In genomic region chr8:94702844-94703813, GRCm38 (mm10) we compare ENCODE assay signal across 8 mouse cellular contexts. TPM values are rescaled to one million over a fixed set of nuclear protein-coding genes. Genes with fewer than 3 reads are reported as not detected.
DNase-seq lines count a peak whose midpoint lies in the region; ATAC-seq lines count a peak whose summit lies in the region.

No protein-coding gene starts in this region.

- intact Hi-C loops in left cerebral cortex, postnatal 14 days (cut with DNase I) = loop anchor here (2.0 to 10.0 kb wide), 4 partner anchors 102 to 368 kb away; partner anchors contain the start of genes Fam192a and Rspry1

- ATAC-seq in inflammation-experienced regulatory T-cells, adult 6 months = peak; percentile 68
- ATAC-seq in megakaryocyte-erythroid progenitor cell, adult 5-6 weeks (replicated peaks; ENCODE audit: low FRiP score, low TSS enrichment, poor library complexity, severe bottlenecking) = peak; percentile 80

- peak; percentile 86 to 95 for DNase-seq in adrenal gland, adult (ENCODE audit: inconsistent age in 2 of 2, low spot score in 1 of 2)
- DNase-seq in embryo, embryonic 10 days (ENCODE audit: low spot score) = peak; percentile 94
- peak; percentile 76 for DNase-seq in gastrocnemius, postnatal 10 days
- DNase-seq in left cerebral cortex, postnatal 14 days (ENCODE audit: low spot score in 2 of 2) = peak; percentile 81 to 85
- DNase-seq in right cerebral cortex, postnatal 4 days = peak; percentile 80
- peak; percentile 89 for DNase-seq in yolk sac, embryonic 10.5 days (ENCODE audit: low spot score)

RNA-seq across cellular contexts. Expression of gene Pllp, which starts 7.1 kb away (rescaled TPM):
- 10 to 100 TPM in 1 of 2 experiments, 1 to 10 TPM in 1; 7.1 to 11.7 TPM for total RNA-seq in gastrocnemius, postnatal 10 days (2021)
- 1 to 10 TPM in 1 of 3 experiments, not detected in 2; 1.0 TPM for polyA plus RNA-seq in inflammation-experienced regulatory T-cells, adult 6 months (2017; shearing (Covaris generic))
- total RNA-seq in left cerebral cortex, postnatal 14 days (2021) = 10 to 100 TPM; 32.1 to 44.9 TPM
- not detected in 2 replicates for total RNA-seq in megakaryocyte-erythroid progenitor cell, adult 5-6 weeks (2014; fragmentation: Nextera tagmentation)
- not detected in 2 replicates for total RNA-seq in megakaryocyte-erythroid progenitor cell, adult 5-6 weeks (2017)

RNA-seq across cellular contexts. Expression of gene Arl2bp, which starts 36.7 kb away (rescaled TPM):
- 10 to 100 TPM; 73.8 to 76.3 TPM for total RNA-seq in gastrocnemius, postnatal 10 days (2021)
- 10 to 100 TPM; 24.0 to 32.2 (median 29.5) TPM for polyA plus RNA-seq in inflammation-experienced regulatory T-cells, adult 6 months (2017; shearing (Covaris generic))
- total RNA-seq in left cerebral cortex, postnatal 14 days (2021) = 100 to 1,000 TPM; 155 to 165 TPM
- 51.1 and 64.0 TPM in 2 replicates for total RNA-seq in megakaryocyte-erythroid progenitor cell, adult 5-6 weeks (2014; fragmentation: Nextera tagmentation)
- 124 and 152 TPM in 2 replicates for total RNA-seq in megakaryocyte-erythroid progenitor cell, adult 5-6 weeks (2017)

RNA-seq across cellular contexts. Expression of gene Ccl22, which starts 42.3 kb away (rescaled TPM):
- not detected for total RNA-seq in gastrocnemius, postnatal 10 days (2021)
- polyA plus RNA-seq in inflammation-experienced regulatory T-cells, adult 6 months (2017; shearing (Covaris generic)) = not detected
- total RNA-seq in left cerebral cortex, postnatal 14 days (2021) = not detected
- not detected in 2 replicates for total RNA-seq in megakaryocyte-erythroid progenitor cell, adult 5-6 weeks (2014; fragmentation: Nextera tagmentation)
- not detected in 2 replicates for total RNA-seq in megakaryocyte-erythroid progenitor cell, adult 5-6 weeks (2017)

Comparison
In these comparisons a context has a peak if more than half of its experiments do, and no peak if none do; other contexts are left out.
1. Peak in every context shown above with its lines: DNase-seq and ATAC-seq.
2. RNA of gene Pllp, which starts 7.1 kb away (total RNA-seq): 32.1 to 44.9 TPM in left cerebral cortex, postnatal 14 days and 7.1 to 11.7 TPM in gastrocnemius, postnatal 10 days; not detected in megakaryocyte-erythroid progenitor cell, adult 5-6 weeks; every median in the first group is over 4 times any median in the second.